Mouse (Mus musculus) forebrain, embryonic 13.5 days (tissue): ENCODE results near the gene Nrxn1. TPM values are rescaled to one million over a fixed set of nuclear protein-coding genes. Genes with fewer than 3 reads are reported as not detected.

Experiments used
- ATAC-seq: fragments of 200-750 bp; cut with Nextera tagmentation; 2 replicates; pipeline ENCODE4 v1.8.0; 2017
- H3K27ac ChIP-seq: fragments of 300-500 bp; sonication (generic); 2 replicates; pipeline ENCODE4 v1.5.1; 2015; ENCODE audit warnings: inconsistent platforms, mild to moderate bottlenecking, moderate library complexity
- H3K27me3 ChIP-seq: fragments of 300-500 bp; sonication (generic); 2 replicates; pipeline ENCODE4 v1.6.1; 2015; ENCODE audit warnings: mild to moderate bottlenecking, inconsistent platforms
- H3K36me3 ChIP-seq: fragments of 300-500 bp; sonication (generic); 2 replicates; pipeline ENCODE4 v1.6.1; 2015; ENCODE audit warnings: mild to moderate bottlenecking, inconsistent platforms; ENCODE audit not compliant: poor library complexity, severe bottlenecking
- H3K4me1 ChIP-seq: fragments of 300-500 bp; sonication (generic); 2 replicates; pipeline ENCODE4 v1.6.1; 2015; ENCODE audit warnings: inconsistent platforms
- H3K4me2 ChIP-seq: fragments of 300-500 bp; sonication (generic); 2 replicates; pipeline ENCODE4 v1.6.1; 2015; ENCODE audit warnings: inconsistent platforms, mild to moderate bottlenecking, moderate library complexity
- H3K4me3 ChIP-seq: fragments of 300-500 bp; sonication (generic); 2 replicates; pipeline ENCODE4 v1.5.1; 2015; ENCODE audit warnings: mild to moderate bottlenecking, inconsistent platforms
- H3K9ac ChIP-seq: fragments of 300-500 bp; sonication (generic); 2 replicates; pipeline ENCODE4 v1.6.1; 2015; ENCODE audit warnings: mild to moderate bottlenecking, inconsistent platforms
- H3K9me3 ChIP-seq: fragments of 300-500 bp; sonication (generic); replicated peaks from 2 replicates; pipeline ENCODE4 v1.6.1; 2016; ENCODE audit warnings: inconsistent platforms
- WGBS: fragments of 180-500 bp; shearing (Covaris S2); methylation state at CpG from one replicate; pipeline ENCODE4 v1.1.7; 2015; 5-methylcytosine and 5-hydroxymethylcytosine counted together
- polyA plus RNA-seq: library from polyadenylated mRNA; unstranded; fragments of >200 nt; fragmentation: Nextera tagmentation; extraction: Ambion mirVana; gene quantifications from 2 replicates; pipeline ENCODE4 v1.2.1, GENCODE M21; 2015

The Nrxn1 gene
- polyA plus RNA-seq, 1 experiment from 2014 or later: 69.6 TPM

DNA sequence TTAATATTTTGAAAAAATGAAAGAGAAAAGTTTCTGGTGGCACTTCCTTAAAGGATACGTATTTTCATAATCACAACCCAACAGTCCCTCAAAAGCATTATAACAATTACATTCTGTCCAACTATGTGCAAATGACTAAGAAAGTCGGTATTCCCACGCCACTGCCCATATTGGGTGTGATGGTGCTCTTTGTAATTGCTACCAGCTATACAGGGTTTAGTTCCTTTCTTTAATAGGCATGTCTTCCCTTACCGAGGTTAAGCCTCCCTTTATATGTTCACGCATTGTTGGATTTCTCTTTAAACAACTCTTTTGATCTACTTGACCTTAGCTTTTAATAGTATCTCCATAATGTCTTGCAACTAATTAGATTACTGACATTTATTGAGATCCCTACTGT, 18.1 kb downstream of the Nrxn1 start:
- no peaks in the 10 kb centered on the region for H3K27me3 ChIP-seq
- no peaks in the 10 kb centered on the region for H3K9me3 ChIP-seq
- peaks cover 4% of the 10 kb centered on the region for H3K4me1 ChIP-seq
- H3K36me3 ChIP-seq: no peaks in the 10 kb centered on the region
- H3K4me3 ChIP-seq: no peak overlapping the region
- no peak overlapping the region for H3K27ac ChIP-seq
- no peak overlapping the region for H3K4me2 ChIP-seq
- no peak overlapping the region for H3K9ac ChIP-seq
- no peak for ATAC-seq
- 11% methylated on average over 5 of the region's 5 CpGs for WGBS

DNA sequence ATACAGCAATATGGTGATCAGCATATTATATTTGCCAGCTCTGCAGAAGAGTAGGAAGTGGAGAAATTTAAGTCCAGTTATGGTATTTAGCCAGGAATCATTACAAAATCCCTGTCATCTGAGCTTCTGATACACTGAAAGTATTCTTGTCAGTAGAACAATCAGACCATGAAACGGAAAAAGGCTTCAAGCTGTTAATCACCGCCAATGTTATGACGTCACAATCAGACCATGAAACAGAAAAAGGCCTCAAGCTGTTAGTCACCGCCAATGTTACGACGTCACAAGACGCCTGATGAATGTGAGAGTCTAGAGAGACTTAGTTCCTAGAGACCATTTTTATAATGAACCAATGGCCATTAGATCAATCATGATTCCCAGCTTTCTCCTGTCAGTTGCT, 59.4 kb downstream of the Nrxn1 start:
- no peak for ATAC-seq
- Histone ChIP-seq H3K36me3 (no peaks in the 10 kb centered on the region), H3K27ac (no peak overlapping the region), H3K4me1 (no peaks in the 10 kb centered on the region), H3K9ac (no peak overlapping the region), H3K9me3 (no peaks in the 10 kb centered on the region), H3K4me3 (no peak overlapping the region), H3K4me2 (no peak overlapping the region), H3K27me3 (no peaks in the 10 kb centered on the region)
- WGBS: 45% methylated on average over 7 of the region's 7 CpGs

DNA sequence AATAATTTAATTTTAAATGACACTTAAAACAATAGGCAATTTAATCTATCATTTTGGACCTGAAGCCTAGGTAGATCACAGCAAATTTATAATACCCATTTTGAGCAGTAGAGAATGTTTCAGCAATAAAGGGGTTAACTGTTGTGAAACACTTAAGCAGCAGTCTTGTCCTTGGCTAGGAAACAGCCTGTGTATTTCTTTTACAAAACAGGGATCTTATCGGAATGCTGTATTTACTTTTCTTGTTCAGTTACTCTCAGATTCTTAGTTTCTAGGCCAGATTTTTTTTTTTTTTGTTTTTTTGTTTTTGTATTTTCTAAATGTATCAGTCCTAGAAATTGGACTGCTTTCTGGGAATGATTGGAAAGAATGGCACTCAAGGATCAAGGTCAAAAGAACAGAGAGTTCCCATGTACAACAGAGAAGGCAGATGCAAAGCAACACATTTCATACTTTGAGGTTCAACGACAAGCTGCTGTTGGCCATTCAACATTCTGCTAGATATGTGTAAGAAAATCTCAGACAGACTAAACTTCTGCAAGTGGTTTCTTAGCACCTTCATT, 67.7 kb downstream of the Nrxn1 start:
- Histone ChIP-seq H3K4me2 (no peak overlapping the region), H3K27ac (no peak overlapping the region), H3K9ac (no peak overlapping the region), H3K4me3 (no peak overlapping the region), H3K27me3 (no peaks in the 10 kb centered on the region), H3K4me1 (no peaks in the 10 kb centered on the region), H3K36me3 (no peaks in the 10 kb centered on the region), H3K9me3 (no peaks in the 10 kb centered on the region)
- 73% methylated on average over 2 of the region's 2 CpGs for WGBS
- no peak for ATAC-seq

DNA sequence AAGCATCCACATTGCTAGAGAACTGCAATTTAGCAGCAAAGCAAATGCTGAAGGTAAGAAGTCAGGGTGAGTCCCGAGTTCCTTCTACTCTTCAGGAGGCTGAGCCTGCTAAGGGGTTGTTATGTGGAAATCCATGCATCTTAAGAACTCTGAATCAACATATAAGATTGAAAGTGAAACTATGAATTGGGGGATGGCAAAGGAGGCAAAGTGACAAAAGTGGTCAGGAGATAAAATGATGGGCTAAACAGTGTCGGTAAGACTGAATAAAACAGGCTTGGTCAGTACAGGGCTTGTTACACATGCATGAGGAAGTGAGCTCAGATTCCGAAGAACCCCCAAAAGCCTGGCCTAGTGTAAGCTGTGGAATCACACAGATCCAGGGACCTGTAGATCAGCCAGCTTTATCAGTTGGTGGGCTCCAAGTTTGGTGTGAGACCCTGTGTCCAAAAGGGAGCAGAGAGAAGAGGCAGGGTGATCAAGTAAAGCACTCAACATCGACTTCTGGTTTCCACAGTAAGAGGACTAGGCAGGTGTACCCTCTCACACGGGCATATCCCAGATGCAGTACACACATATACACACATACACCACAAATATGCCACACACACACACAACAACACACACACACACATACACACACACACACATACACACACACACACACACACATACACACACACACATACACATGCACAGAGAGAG, 85.3 kb downstream of the Nrxn1 start:
- H3K4me2 ChIP-seq: no peak overlapping the region
- ATAC-seq: no peak
- WGBS: 82% methylated on average over 5 of the region's 5 CpGs

DNA sequence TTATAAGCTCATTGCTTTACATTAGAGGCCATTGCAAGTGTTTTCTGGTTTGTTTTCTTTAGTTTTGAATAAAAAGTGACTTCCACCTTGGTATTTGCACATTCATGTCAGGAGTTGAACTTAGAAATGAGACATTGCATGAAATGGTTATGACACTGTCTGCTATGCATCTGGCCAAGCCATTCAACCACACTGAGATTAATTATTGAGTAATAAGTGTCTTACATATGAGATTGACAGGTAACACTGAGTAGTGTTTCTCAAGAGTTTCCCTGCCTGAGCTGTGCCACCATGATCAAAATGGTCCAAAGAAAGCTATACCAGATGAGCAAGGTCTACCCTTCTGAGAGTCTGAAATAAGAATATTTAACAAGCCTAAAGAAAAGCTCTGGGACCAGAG, 92.5 kb downstream of the Nrxn1 start:
- Histone ChIP-seq H3K27ac (no peak overlapping the region), H3K9me3 (no peaks in the 10 kb centered on the region), H3K9ac (no peak overlapping the region), H3K36me3 (no peaks in the 10 kb centered on the region), H3K4me3 (no peak overlapping the region), H3K27me3 (no peaks in the 10 kb centered on the region), H3K4me2 (no peak overlapping the region), H3K4me1 (peaks cover 2% of the 10 kb centered on the region)
- ATAC-seq: no peak

More for the DNA sequence above, 85.3 kb downstream of the Nrxn1 start:
- Histone ChIP-seq H3K9ac (no peak overlapping the region), H3K4me1 (no peaks in the 10 kb centered on the region), H3K9me3 (no peaks in the 10 kb centered on the region), H3K27me3 (no peaks in the 10 kb centered on the region), H3K27ac (no peak overlapping the region), H3K4me3 (no peak overlapping the region), H3K36me3 (no peaks in the 10 kb centered on the region)

DNA sequence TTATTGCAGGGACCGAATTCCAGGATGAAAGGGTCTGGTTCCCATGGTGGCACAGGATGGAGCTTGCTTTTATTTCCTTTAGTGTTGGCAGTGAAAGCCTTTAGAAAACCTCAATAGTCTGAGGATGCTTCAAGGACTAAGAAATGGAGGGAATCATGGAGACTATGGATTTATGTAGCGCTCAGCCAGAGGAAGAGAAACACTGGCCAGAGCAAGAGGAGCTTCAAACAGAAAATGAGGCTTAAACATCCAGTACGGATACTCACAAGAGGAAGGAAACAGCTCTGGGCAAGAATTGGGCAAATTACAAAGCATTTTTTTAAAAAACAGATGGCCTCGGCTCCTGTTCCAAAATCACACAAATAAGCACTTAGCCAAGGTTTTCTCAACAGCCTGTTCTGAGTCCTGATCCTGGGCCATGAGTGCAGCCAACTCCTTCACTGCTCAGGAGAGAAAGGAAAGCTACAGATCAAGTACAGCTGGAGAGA, 93.2 kb downstream of the Nrxn1 start:
- no peaks in the 10 kb centered on the region for H3K27me3 ChIP-seq
- no peak overlapping the region for H3K4me2 ChIP-seq
- H3K9ac ChIP-seq: no peak overlapping the region
- WGBS: 47% methylated on average over 4 of the region's 4 CpGs
- peaks cover 5% of the 10 kb centered on the region for H3K4me1 ChIP-seq
- H3K27ac ChIP-seq: peak overlapping the region; percentile 38; the same call in 1 of the 2 replicates
- peak; percentile 58; the same call in 1 of the 2 replicates for ATAC-seq
- H3K36me3 ChIP-seq: no peaks in the 10 kb centered on the region
- H3K4me3 ChIP-seq: no peak overlapping the region
- no peaks in the 10 kb centered on the region for H3K9me3 ChIP-seq

DNA sequence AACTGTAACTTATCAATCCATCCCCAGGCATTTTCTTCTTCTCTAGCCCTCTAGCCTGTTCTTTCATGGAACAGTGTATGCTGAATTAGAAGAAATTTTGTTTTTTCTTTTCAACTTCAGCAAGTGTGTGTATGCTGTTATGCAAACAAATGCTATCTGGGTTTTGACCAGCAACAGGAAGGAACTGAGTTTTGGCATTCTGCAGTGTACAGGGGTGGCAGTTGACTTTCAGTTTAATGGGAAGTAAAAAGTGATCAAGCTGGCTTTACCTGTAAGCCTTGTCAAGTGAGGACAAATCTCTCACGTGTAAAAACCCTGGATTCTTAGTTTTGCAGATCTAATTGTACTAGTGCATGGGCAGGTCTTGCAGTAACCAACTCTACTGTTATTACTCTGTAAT, 95.2 kb downstream of the Nrxn1 start:
- no peak overlapping the region for H3K9ac ChIP-seq
- peaks cover 5% of the 10 kb centered on the region for H3K4me1 ChIP-seq
- H3K4me3 ChIP-seq: no peak overlapping the region
- H3K36me3 ChIP-seq: no peaks in the 10 kb centered on the region
- no peak for ATAC-seq
- H3K9me3 ChIP-seq: no peaks in the 10 kb centered on the region
- no peak overlapping the region for H3K27ac ChIP-seq
- WGBS: 73% methylated on average over 1 of the region's 1 CpGs
- no peaks in the 10 kb centered on the region for H3K27me3 ChIP-seq
- H3K4me2 ChIP-seq: no peak overlapping the region

DNA sequence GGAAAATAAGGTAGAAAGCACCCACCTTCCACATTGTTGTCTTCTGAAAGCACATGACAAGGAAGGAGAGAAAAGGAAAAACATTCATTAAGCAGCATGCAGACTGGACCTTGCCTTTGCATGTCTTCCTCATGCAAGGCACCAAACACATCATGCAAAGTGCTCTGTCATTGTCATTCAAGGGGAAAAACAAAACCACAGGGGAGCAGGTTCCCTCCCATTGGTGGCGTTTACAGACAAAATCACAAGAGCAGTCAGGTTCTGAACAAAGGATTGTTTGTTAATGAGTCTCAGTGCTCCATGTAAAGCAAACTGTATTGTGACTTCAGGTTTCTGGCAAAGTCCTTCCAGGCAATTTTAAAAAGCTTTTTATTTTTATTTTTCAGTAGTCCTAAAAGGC, 97.4 kb downstream of the Nrxn1 start:
- ATAC-seq: no peak
- Histone ChIP-seq H3K9ac (no peak overlapping the region), H3K4me3 (no peak overlapping the region), H3K9me3 (no peaks in the 10 kb centered on the region), H3K36me3 (no peaks in the 10 kb centered on the region), H3K27ac (no peak overlapping the region), H3K27me3 (no peaks in the 10 kb centered on the region), H3K4me1 (peaks cover 5% of the 10 kb centered on the region), H3K4me2 (no peak overlapping the region)
- WGBS: 0% methylated on average over 1 of the region's 1 CpGs

DNA sequence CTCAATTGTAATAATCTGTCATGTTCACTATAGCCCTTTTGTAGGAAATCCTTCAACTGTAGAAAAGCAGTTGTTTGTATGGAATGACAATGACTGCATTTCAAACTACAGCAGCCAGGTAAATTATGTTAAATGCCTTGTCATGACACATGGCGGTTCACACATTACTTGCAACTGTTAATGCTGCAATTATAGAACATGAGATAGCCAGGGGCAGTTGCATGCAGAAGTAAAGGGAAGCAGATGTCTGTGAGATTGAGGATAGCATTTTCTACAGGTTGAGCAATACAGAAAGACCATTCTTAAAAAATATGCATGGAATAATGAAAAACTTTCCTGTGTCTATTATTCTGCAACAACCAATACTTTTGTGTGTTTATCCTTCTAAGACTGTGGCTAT, 98.6 kb downstream of the Nrxn1 start:
- H3K9me3 ChIP-seq: no peaks in the 10 kb centered on the region
- H3K9ac ChIP-seq: no peak overlapping the region
- H3K4me1 ChIP-seq: peaks cover 5% of the 10 kb centered on the region
- no peaks in the 10 kb centered on the region for H3K36me3 ChIP-seq
- H3K4me2 ChIP-seq: no peak overlapping the region
- no peak for ATAC-seq
- no peaks in the 10 kb centered on the region for H3K27me3 ChIP-seq
- WGBS: 61% methylated on average over 1 of the region's 1 CpGs
- no peak overlapping the region for H3K4me3 ChIP-seq
- H3K27ac ChIP-seq: no peak overlapping the region

DNA sequence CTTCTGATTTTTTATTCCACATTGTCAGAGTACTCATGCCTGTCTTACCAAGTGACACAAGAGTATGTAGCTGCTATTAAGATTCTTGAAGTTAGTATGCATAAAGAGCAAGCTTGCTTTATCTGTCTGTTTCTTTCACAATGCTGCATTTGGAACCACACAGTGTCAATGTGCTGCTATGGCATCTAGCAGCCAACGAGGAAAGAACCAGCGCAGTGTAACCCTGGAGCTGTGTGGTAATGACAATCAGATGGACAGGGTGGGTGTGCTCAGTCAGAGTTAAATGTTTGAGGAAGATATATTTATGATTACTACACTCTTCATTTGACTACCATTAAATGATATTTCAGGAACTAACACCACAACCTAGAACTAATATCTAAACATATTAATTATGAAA, 102.1 kb downstream of the Nrxn1 start:
- 81% methylated on average over 2 of the region's 2 CpGs for WGBS
- no peak for ATAC-seq
- Histone ChIP-seq H3K4me3 (no peak overlapping the region), H3K27me3 (no peaks in the 10 kb centered on the region), H3K27ac (no peak overlapping the region), H3K4me1 (peaks cover 5% of the 10 kb centered on the region), H3K36me3 (no peaks in the 10 kb centered on the region), H3K9me3 (no peaks in the 10 kb centered on the region), H3K9ac (no peak overlapping the region), H3K4me2 (no peak overlapping the region)

DNA sequence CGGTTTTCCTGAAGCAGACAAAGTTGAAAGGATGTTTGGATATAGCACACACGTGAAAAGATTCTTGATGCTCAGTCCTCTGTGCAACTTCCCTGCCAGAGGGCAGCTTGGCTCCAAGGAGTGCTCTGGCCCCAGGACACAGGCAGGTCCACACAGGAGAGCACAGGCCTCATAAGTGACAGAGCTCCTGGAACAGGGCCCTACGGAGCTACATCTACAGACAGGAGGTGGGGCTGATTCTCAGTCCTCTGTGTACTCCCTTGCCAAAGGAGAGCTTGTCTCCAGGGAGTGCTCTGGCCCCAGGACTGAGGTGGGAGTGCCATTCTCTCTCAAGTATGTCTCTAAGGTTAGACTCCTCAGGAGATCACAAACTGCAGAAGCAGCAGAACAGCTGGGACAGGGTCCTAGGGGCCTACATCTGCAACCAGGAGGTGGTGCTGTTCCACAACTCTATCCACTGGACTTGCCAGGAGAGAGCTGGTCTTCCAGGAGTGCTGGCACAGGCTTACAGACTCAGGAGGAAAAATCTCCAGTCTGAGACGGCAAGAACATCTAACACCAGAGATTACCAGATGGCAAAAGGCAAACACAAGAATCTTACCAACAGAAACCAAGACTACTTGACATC, 129.9 kb downstream of the Nrxn1 start:
- Histone ChIP-seq H3K4me1 (no peaks in the 10 kb centered on the region), H3K9me3 (no peaks in the 10 kb centered on the region), H3K4me3 (no peak overlapping the region), H3K9ac (no peak overlapping the region), H3K36me3 (no peaks in the 10 kb centered on the region), H3K27me3 (no peaks in the 10 kb centered on the region), H3K27ac (no peak overlapping the region), H3K4me2 (no peak overlapping the region)
- WGBS: 61% methylated on average over 4 of the region's 4 CpGs
- ATAC-seq: peak; percentile 58; the same call in 1 of the 2 replicates

DNA sequence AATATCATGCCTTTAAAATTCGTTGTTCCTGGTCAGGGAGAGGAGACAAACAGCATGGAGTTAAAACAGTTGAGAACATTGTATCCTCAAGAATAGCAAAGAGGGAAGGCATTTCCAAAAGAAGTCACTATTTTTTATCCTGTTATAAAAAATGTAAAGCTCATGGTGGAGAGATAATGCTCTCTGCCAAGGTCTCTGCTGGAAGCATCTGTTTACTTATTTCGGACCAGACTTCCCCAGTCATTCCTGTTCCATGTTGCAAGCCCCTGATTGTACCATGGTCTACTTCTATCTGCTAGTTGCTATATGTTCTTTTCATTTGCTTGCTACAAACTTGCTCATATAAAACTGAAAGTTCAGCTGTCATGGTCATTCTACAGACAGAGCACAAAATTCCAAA, 137.7 kb downstream of the Nrxn1 start:
- WGBS: 80% methylated on average over 2 of the region's 2 CpGs
- no peaks in the 10 kb centered on the region for H3K36me3 ChIP-seq
- H3K9ac ChIP-seq: no peak overlapping the region
- H3K27ac ChIP-seq: no peak overlapping the region
- H3K4me2 ChIP-seq: no peak overlapping the region
- ATAC-seq: no peak
- no peaks in the 10 kb centered on the region for H3K9me3 ChIP-seq
- H3K27me3 ChIP-seq: no peaks in the 10 kb centered on the region
- no peaks in the 10 kb centered on the region for H3K4me1 ChIP-seq
- H3K4me3 ChIP-seq: no peak overlapping the region
